Mouse (Mus musculus) adipocyte (in vitro differentiated cells): ENCODE results near the gene Fmo3.

Experiments
- DNase-seq: peaks from one replicate; pipeline ENCODE4 v3.0.0-alpha.2; 2016; ENCODE audit warnings: low spot score

Gene Fmo3

DNA sequence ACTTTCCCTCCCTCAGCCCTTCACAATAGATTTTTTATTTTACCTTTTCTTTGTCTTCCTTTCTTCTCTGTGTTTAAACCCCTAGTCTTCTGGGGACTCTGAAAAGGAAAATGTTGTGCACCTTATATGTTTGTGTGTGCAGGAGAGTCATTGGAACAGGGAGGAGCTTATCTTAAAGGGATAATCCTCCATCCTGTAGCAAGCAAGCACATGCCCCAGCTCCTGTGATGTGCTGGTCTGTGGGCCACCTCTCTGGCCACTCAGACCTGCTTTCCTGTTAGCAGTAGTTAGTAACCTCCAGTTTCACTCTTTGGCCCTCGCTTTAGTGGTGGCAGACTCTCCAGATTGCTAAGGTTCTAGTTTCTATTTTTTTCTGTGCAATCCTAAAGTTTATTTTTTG lies at the start of gene Fmo3:
Gene Fmo3 (minus strand): TSS at position 101 of the 400 bp plus-strand sequence.
- no peak for DNase-seq

DNA sequence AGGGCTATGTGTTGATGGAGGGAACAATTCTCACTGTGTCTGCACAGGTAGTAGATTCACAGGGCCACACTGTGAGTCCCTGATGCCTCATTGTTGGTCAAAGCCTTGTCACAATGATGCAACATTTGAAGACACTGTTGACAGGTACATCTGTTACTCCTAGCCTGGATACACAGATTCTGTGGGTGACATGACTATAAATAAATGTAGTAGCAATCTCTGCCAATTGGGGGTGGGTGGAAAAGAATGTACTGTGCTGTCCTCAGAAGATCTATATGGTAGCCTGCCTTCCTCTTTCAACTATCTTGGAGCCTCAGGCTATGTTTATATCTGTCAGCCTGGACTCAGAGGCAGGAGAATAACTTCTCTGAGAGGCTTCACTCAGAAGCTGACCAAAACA lies 38.7 kb upstream of the Fmo3 start:
- no peak for DNase-seq

DNA sequence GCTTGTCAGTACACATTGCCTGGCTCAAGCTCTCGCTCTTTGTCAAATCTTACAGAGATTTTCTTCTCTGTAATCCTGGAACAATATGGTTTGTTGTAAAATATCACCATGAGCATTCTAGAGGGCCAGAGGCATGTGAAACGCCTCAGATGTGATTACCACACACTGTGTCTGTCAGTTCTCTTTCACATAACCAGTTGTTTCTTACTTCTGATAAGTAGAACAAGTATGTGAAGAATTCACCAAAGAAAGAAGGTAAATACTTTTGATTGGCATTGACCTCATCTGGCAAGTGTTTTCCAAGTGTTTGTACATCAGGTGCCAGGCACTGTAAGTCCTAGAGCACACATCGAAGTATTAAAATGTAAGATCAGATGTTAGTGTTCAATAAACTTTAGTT lies 24.9 kb upstream of the Fmo3 start:
- DNase-seq: no peak

DNA sequence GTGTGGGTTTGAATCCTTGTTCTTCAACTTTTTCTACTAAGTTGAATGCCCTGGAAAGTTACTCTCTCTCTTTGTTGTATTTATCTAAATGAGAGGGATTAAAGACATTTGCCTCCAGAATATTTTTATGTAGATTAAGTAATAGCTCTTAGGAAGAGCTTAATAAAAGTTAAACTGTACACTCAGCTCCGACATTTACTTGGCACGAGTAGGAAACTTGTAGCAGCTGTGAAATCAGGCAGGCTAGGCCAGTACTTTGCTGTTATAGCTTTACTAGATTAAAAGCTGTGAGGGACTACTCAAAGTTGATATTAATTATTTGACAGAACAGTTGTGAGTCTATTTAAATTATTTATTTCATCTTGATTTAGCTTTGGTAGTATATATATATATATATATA lies 19.2 kb upstream of the Fmo3 start:
- DNase-seq: no peak

DNA sequence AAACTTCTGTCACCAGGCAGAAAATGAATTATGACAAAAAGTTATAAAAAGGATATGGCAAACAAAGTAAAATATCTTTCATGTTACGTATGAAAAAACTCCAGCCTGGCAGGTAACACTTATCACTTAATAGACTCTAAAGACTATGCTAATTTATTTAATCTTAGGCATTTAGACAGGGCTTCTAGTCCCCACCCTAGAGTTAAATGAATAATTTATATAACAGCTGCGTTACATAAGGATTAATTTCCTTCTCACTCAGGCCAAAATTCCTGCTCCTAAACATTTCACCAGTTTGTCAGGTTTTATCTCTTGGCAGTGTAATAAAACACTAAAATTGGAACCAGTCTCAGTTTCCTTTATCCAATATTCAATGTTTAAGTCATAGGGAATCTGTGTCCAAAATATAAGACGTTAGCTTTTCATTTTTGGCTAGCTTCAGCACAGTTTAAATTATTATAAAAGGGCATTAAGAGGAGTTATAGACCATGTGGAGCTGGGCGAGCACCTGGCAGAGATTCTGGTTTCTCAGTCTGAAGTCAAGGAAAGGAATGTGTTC lies 17.0 kb upstream of the Fmo3 start:
- DNase-seq: no peak

DNA sequence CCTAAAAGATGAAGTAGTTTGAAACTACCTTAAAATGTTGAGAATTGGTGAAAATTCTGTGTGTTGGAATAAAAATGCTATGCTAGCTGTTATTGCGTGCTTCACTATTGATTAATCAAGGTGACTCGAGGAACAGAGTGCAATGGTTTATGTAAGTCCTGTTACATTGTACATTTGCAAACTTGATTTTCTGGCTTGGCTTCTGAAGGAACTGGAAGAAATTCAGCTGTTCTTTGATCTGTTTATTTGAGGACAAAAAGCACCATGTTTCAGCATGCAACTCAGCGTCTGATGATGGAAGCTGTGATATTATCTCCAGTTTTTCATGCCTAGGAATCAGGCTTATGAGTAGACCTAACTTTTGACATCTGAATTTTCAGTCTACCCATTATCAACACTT lies 3.2 kb upstream of the Fmo3 start:
- DNase-seq: no peak

DNA sequence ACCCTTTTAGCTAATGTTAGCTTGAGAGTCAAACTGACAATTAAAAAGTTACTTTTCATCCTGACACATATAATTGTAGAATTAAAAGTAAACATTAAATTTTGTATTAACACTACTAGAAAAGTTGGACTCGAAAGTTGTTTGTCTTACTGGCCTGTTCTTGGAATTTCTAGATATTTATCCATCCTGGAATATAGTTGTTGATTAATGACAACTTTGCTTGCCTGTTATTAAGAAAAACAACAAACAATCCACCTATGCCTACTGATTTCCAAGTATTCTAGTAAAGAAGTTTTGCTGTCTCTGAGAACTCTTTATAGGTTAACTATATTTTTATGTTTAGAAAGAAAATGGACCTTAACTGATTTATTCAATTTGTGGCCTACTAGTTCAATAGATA lies 2.4 kb upstream of the Fmo3 start:
- no peak for DNase-seq

DNA sequence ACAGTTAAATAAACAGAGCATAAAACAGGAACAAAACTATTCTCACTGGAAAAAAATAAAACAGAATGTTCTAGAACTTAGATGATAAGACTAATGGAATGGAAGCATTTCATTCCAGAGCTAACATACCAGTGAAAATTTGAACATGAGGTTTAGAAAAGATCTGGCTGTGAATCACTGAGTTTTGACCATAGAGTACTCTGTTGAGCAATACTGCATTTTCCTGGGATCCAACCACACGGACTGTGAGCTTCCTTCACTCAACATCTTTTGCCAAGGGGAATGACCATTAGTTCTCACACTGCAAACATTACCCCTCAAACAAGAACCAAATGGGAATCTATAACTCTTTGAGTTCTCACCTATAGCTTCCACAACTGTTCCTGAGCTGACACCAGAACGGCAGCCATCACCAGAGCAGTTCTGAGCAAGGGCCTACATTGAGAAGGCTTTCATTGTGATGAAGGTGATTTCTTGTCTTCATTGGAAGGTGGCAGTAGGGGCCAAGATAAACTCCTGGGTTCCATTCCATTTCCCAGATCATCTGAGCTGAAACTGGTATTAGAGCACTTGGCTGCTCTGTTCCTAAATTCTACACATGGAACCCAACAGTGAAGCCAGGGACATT lies 1.9 kb upstream of the Fmo3 start:
- peak; percentile 21 for DNase-seq

DNA sequence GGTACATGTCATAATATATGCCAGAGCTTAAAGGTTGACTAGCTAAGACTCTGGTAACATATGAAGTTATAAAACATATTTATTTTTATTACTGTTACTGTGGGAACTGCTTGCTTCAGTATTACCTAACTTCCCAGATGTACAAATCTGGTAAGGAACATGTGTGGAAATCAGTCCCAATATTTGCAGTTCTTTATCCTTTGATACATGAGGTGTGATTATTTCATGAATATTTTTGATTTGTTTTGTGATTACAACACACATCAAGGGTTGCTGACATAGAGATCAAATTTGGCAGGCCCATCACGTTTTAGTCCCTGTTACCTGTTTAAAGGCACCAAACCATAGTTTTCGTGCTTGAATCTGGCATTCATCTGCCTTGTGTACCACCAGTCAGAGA lies 20.8 kb downstream of the Fmo3 start:
- no peak for DNase-seq

DNA sequence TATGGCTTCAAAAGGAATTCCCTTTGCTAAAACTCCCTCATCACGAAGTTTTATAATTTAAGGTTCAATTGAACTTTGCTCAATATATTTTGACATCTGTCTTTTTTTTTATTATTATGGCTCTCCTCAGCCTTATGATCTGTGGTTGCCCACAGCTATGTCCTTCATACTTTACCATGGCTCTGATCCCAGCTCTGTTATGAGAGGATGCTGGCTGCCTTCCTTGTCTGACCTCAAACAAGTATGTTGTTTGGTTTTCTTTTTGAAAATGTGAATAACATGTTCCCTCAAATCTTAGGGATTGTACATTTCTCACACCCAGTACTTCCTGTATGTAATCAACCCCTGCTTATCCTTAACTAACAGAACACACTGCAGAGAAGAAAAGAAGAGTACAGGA lies 26.9 kb downstream of the Fmo3 start:
- peak; percentile 52 for DNase-seq

DNA sequence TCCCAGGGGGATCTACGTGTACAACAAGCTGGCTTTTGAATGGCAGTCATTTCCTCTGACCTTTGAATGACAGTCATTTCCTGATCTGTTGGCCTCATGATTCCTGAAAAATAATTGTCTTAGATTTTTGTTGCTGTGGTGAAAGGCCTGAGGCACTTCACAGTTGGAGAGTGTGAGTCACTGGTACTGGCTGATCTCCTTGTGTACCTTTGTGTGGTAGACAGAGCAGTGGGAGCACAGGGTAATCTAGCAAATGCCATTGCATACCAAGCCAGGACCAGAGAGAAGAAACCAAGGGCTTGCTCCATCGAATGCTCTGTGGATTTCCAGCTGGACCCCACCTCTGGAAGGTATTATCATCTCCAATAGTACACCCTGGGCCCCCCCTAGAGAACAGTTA lies 31.2 kb downstream of the Fmo3 start:
- DNase-seq: no peak

DNA sequence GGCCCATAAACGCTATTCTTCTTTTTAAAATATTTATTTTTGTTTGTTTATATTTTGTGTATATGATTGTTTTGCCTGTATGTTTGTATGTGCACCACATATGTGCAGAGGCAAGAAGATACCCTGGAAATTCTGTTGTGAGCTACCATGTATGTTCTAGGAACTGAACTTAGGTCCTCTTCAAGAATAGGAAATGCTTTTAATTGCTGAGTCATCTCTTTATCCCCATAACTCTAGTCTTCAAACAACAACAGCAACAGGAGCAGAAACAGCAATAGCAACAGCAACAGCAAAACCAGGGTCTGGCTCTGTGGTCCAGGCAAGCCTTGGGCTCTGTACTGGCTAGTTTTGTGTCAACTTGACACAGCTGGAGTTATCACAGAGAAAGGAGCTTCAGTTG lies 34.6 kb downstream of the Fmo3 start:
- DNase-seq: no peak

DNA sequence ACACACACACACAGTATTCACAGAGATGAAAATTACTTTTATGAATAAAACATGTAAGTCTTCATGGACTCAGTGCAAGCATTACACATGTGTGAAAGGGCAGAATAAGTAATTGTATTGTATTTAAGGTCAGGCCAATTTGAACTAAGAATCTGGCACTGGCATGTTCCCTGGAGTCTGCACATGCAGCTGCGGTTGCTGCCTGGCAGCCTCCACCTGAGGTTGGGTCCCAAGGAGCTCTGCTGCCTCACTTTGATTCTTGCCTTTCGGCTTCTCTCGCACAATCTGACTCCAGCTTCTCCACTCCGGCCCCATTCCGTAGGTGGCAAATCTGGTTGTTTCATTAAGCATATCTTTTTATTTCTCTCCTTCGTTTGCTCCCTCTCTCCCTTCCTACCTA lies 36.4 kb downstream of the Fmo3 start:
- DNase-seq: no peak

DNA sequence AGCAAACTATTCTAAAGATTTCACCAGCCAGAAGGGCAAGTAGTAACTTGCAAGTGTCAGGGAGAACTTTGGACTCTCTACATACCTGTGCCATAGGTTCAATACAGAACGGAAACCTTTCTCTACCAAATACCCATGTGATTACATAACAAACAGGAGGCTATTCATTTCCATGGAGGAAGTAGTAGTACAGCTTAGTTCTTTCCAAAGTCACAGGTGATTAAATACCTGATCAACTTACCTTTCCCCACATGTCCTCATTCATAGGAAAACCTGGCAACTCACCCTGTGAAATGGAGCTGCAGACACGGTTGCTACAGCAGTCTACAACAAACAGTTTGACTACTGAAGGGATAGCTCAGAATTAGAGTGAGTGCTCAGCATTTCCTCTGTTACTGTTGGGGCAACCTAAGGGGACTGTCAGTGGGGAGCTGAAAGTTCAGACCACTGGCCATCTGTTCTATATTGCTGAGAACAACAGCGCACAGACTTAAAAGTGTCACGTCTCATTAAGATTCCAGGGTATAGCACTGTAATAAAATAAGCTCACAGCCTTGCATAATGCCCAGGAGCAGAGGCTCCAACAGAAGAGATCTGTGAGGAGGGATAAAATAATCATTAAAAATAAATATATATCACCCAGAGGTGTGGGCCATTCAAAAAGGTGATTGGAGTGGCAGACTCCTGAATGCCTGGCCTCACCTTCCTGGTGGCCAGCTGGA lies 37.3 kb downstream of the Fmo3 start:
- no peak for DNase-seq

DNA sequence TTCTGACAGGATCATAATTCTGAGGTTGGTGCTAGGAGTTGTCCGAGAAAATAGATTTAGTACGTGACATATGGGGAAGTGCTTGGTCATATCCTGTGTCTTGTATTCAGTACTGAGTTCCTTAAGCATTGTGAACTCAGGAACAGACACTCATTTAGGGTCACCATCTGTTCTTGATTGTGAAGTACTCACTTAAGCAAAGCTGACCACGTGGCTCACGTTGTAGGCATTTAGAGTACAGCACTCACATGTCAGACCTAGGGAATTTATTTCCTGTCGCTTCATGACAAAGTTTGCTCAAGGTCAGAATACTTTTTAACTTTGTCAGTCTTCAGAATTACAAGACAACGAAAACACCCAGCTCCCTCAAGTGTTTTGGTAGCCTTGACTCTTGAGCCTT lies 40.6 kb downstream of the Fmo3 start:
- peak; percentile 16 for DNase-seq

DNA sequence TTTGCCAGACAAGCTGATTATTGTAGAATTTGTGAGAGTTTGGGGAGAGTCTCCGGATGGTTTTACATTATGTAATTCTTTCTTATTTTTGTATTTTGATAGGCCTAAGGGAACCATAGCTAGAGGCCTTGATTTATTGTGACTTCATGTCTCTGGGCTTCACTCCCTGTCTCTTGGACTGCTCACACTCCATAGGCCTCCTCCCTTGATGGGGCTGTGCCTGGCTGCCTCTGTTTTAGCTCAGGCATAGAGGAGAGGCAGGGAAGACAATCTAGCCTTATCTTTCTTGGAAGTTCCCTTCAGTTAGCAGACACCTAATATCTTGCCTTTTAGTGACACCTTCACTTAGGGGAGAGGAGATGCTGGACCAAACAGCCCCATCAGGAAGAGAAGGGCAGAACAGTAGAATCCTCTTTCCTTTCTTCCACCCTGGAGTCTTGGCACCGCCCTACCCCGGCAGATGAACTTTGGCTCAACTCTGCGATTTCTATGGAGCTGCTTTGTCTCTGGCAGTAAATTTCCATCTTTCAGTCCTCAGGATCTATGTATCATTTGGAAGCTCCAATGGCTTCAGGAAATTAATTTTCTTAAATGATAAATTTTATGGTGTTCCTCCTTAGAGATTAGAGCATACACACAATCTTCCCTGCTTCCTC lies 45.5 kb downstream of the Fmo3 start:
- peak; percentile 57 for DNase-seq

DNA sequence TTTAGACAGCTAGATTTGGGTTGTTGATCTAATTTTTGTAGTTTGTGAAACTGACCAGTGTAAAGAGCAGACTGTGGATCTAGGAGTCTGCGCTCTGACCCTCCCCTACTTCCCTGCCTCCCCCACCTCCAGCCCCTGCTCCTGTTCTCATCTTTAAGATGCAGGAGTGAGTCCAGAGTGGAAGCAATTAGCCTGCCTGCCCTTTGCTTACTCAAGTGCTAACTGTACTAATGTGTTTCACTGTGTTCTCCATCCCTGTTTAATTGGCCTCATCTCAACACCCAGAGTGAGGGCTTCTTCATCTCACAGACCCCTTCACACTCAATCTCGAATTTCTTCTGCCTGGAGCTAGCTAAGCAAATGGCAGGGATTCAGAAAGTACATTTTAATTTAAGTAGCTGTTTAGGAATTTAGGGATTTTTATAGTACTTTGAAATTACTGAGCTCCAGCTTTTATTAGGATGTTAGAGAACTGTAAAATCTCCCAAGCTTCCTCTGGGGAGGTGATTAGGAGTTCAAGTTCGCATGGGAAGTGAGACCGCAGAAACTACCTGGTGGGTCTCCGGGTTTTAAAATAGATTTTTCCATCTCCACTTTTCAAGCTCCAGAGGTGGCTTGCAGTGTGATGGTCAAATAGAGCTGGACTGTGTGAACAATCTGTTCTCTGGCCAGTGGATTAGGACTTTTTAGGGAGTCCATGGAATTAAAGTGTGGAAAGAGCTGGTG lies 46.2 kb downstream of the Fmo3 start:
- DNase-seq: no peak

DNA sequence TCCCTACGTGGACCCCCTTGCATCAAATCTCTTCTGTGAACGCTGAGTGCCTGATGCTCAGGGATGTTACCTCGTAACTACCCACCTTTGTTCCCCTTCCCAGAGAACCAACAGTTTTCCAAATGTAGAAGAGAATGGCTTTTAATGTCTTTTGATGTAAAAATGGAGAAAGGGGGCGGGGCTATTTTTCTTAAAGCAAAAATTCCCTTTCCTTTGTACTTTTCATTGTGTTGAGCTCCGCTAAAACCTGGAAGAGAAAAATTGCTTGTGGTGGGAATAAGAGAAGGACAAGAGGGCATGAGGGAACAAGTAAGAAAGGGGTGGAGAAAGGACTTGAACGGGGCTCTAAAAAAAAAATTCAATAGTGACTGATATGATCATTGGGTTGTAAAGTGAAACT lies 46.9 kb downstream of the Fmo3 start, which contains the start of gene Fmo6:
Gene Fmo6 (minus strand): TSS at position 101 of the 400 bp plus-strand sequence.
- DNase-seq: no peak

DNA sequence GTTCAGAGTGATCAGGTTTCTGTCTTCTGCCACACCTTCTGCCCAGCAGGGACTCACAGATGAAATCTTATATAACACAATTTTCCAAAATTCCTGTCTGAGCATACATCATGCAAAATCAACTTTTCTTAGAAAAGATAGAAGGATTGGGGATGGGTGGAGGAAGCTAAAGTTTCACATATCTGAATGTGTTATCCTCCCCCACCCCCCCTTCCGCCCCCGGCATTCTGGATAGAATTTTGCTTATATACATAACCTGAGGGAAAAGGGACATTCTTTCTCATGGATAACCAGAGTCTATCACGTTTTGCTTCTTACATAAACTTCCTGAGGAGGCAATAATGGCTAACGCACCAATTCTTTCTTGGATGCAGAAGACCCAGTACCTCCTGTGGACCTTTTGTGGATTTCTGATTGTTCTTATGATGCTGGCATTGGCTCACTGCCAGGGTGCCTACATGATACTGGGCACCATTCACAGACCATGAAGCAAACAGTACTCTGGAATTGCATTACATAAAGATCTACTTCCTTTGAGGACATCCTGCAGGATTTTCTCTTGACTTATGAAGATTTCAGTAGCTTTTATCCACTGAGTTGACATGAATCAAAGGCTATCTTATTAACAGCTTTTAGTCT lies 49.8 kb downstream of the Fmo3 start:
- no peak for DNase-seq

DNA sequence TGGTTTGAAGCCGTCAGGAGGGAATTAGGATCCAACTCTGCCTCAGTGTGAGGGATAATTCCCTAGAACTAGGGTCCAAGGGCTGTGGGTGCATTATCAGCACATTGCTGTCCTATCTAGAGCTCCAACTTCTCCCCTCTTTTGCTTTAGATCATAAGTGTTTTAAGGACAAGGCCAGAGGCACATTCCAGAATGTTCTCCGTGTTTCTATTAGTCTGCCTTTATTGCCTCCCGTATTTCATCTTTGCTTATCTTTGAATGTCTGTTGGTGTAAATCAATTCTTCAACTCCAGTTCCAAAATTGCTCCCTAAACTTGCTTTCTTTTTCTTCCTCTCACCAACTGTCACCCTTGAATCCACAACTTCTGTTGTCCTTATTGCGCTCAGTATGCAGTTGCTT lies 51.9 kb downstream of the Fmo3 start:
- no peak for DNase-seq

DNA sequence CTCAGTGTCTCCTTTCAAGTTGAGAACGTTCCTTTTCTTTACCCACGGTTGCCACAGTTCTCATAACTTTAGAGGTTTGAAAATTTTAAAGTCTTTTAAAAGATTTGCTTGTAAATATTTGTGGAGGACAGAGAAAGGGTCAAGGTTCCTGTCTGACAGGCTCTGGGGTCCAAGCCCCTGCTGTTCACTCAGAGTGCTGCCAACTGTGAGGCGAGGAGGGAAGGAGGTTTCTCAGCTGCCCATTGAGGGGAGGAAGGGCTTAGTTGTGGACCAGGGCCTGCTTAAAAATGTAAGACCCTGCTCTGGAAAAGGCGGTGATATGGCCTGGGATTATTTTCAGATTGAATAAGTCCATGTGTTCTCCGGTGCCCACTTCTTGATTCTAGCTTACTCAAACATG lies 52.4 kb downstream of the Fmo3 start:
- DNase-seq: no peak

DNA sequence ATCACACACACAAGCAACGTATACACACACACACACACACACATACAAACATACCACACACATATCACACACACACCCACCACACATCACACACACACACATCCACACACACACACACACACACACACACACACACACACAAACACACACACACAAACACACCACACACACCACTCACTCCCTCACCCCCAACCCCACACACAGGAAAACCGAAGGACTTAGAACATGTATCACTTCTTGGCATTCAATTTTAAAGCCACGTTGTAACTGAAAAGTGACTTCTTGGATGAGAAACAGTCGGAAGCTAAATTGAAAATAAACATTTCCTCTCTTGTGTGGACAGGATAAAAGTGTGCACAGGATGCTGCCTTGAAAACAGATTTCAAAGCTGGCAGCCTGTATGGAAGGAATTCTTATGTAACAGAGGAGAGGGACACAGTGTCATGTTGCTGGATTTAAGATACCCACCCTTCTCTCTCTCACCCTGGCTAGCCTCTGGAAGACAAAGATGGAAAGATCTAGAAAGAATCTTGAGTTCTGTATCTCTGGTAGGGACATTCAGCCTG lies 52.9 kb downstream of the Fmo3 start:
- no peak for DNase-seq
